Mouse (Mus musculus): Measurements from ENCODE around the gene Ddr2. TPM values are rescaled to one million over a fixed set of nuclear protein-coding genes. Genes with fewer than 3 reads are reported as not detected.

Gene Ddr2
- total RNA-seq, 1 experiment = 6.8 TPM

- in situ Hi-C loops (cut with MboI; ENCODE audit: low sequenced_read_pairs in 2 of 2, unreplicated experiment in 2 of 2) = no loop called here
- H3K36me3 ChIP-seq (ENCODE audit: control insufficient read depth, insufficient read depth, low read length, poor library complexity, severe bottlenecking) = peaks cover 6% of the 10 kb centered on the region; the same call in 1 of the 2 replicates
Measured at GRCm38 (mm10) chr1:170152552-170152951, 42.0 kb upstream of the Ddr2 start.

GRCm38 (mm10) chr1:170150870-170151269, 40.3 kb upstream of the Ddr2 start:
- no peak overlapping the region for H3K9ac ChIP-seq (ENCODE audit: insufficient read depth, low read depth, low read length, poor library complexity, severe bottlenecking)
- H3K9me3 ChIP-seq (ENCODE audit: control insufficient read depth, insufficient read depth, low read depth, low read length) = no peaks in the 10 kb centered on the region
- DNase-seq (ENCODE audit: low read depth, low spot score) = no peak
- no peak overlapping the region for H3K4me3 ChIP-seq (ENCODE audit: insufficient read depth in 1 of 2, low read depth in 1 of 2, low read length in 2 of 2, poor library complexity in 1 of 2, severe bottlenecking in 1 of 2)
- peaks cover 7% of the 10 kb centered on the region; the same call in 1 of the 2 replicates for H3K36me3 ChIP-seq (ENCODE audit: control insufficient read depth, insufficient read depth, low read length, poor library complexity, severe bottlenecking)
- H3K27ac ChIP-seq (ENCODE audit: insufficient read depth, low read depth, low read length, poor library complexity, severe bottlenecking) = no peak overlapping the region
- H3K4me1 ChIP-seq (ENCODE audit: control insufficient read depth in 2 of 2, insufficient read depth in 2 of 2, low read length in 2 of 2, poor library complexity in 1 of 2) = peaks cover 0 to 2% of the 10 kb centered on the region in 2 experiments; a peak in 1 of 4 replicates
- no peak for TF ChIP-seq ZC3H11A (IDR thresholded peaks at IDR 0.05; ENCODE audit: borderline replicate concordance, low read depth, low read length)
- TF ChIP-seq CHD2 (IDR thresholded peaks at IDR 0.05; ENCODE audit: low read depth, low read length) = no peak
- no peak for TF ChIP-seq MAFK (IDR thresholded peaks at IDR 0.05; ENCODE audit: insufficient read depth, low read depth, low read length)
- in situ Hi-C loops (cut with MboI; ENCODE audit: low sequenced_read_pairs in 2 of 2, unreplicated experiment in 2 of 2) = no loop called here

More at GRCm38 (mm10) chr1:170152552-170152951, 42.0 kb upstream of the Ddr2 start:
- TF ChIP-seq ZNF384 (IDR thresholded peaks at IDR 0.05; ENCODE audit: low read depth, low read length) (no peak), ZC3H11A (IDR thresholded peaks at IDR 0.05; ENCODE audit: borderline replicate concordance, low read depth, low read length) (no peak), CHD2 (IDR thresholded peaks at IDR 0.05; ENCODE audit: low read depth, low read length) (no peak), MAFK (IDR thresholded peaks at IDR 0.05; ENCODE audit: insufficient read depth, low read depth, low read length) (no peak)
- no peak overlapping the region for H3K27ac ChIP-seq (ENCODE audit: insufficient read depth, low read depth, low read length, poor library complexity, severe bottlenecking)
- H3K9ac ChIP-seq (ENCODE audit: insufficient read depth, low read depth, low read length, poor library complexity, severe bottlenecking) = no peak overlapping the region
- peaks cover 0 to 2% of the 10 kb centered on the region in 2 experiments; a peak in 1 of 4 replicates for H3K4me1 ChIP-seq (ENCODE audit: control insufficient read depth in 2 of 2, insufficient read depth in 2 of 2, low read length in 2 of 2, poor library complexity in 1 of 2)
- H3K9me3 ChIP-seq (ENCODE audit: control insufficient read depth, insufficient read depth, low read depth, low read length) = no peaks in the 10 kb centered on the region
- DNase-seq (ENCODE audit: low read depth, low spot score) = no peak
- H3K4me3 ChIP-seq (ENCODE audit: insufficient read depth in 1 of 2, low read depth in 1 of 2, low read length in 2 of 2, poor library complexity in 1 of 2, severe bottlenecking in 1 of 2) = no peak overlapping the region

- DNase-seq (ENCODE audit: low read depth, low spot score) = no peak
- H3K9me3 ChIP-seq (ENCODE audit: control insufficient read depth, insufficient read depth, low read depth, low read length) = no peaks in the 10 kb centered on the region
- TF ChIP-seq HCFC1 (IDR thresholded peaks at IDR 0.05; ENCODE audit: borderline replicate concordance, insufficient read depth, low read length) = no peak
- peaks cover 7% of the 10 kb centered on the region; the same call in 1 of the 2 replicates for H3K36me3 ChIP-seq (ENCODE audit: control insufficient read depth, insufficient read depth, low read length, poor library complexity, severe bottlenecking)
- H3K4me3 ChIP-seq (ENCODE audit: insufficient read depth in 1 of 2, low read depth in 1 of 2, low read length in 2 of 2, poor library complexity in 1 of 2, severe bottlenecking in 1 of 2) = no peak overlapping the region
- peaks cover 0 to 2% of the 10 kb centered on the region in 2 experiments; a peak in 1 of 4 replicates for H3K4me1 ChIP-seq (ENCODE audit: control insufficient read depth in 2 of 2, insufficient read depth in 2 of 2, low read length in 2 of 2, poor library complexity in 1 of 2)
- H3K27ac ChIP-seq (ENCODE audit: insufficient read depth, low read depth, low read length, poor library complexity, severe bottlenecking) = no peak overlapping the region
- in situ Hi-C loops (cut with MboI; ENCODE audit: low sequenced_read_pairs in 2 of 2, unreplicated experiment in 2 of 2) = loop anchor here in 1 of 2 experiments (25.0 kb wide), 2 partner anchors 187 to 612 kb away; partner anchors contain the start of genes Hsd17b7 and Nuf2
- H3K9ac ChIP-seq (ENCODE audit: insufficient read depth, low read depth, low read length, poor library complexity, severe bottlenecking) = no peak overlapping the region
Measured at GRCm38 (mm10) chr1:170149756-170150155, 39.2 kb upstream of the Ddr2 start.

- peaks cover 7% of the 10 kb centered on the region; the same call in 1 of the 2 replicates for H3K36me3 ChIP-seq (ENCODE audit: control insufficient read depth, insufficient read depth, low read length, poor library complexity, severe bottlenecking)
- in situ Hi-C loops (cut with MboI; ENCODE audit: low sequenced_read_pairs in 2 of 2, unreplicated experiment in 2 of 2) = loop anchor here in 1 of 2 experiments (25.0 kb wide), 2 partner anchors 186 to 611 kb away; partner anchors contain the start of genes Hsd17b7 and Nuf2
- H3K4me3 ChIP-seq (ENCODE audit: insufficient read depth in 1 of 2, low read depth in 1 of 2, low read length in 2 of 2, poor library complexity in 1 of 2, severe bottlenecking in 1 of 2) = no peak overlapping the region
- H3K4me1 ChIP-seq (ENCODE audit: control insufficient read depth in 2 of 2, insufficient read depth in 2 of 2, low read length in 2 of 2, poor library complexity in 1 of 2) = peaks cover 0 to 2% of the 10 kb centered on the region in 2 experiments; a peak in 1 of 4 replicates
- TF ChIP-seq CHD2 (IDR thresholded peaks at IDR 0.05; ENCODE audit: low read depth, low read length) (no peak), HCFC1 (IDR thresholded peaks at IDR 0.05; ENCODE audit: borderline replicate concordance, insufficient read depth, low read length) (no peak), MAFK (IDR thresholded peaks at IDR 0.05; ENCODE audit: insufficient read depth, low read depth, low read length) (no peak), ZNF384 (IDR thresholded peaks at IDR 0.05; ENCODE audit: low read depth, low read length) (no peak), ZC3H11A (IDR thresholded peaks at IDR 0.05; ENCODE audit: borderline replicate concordance, low read depth, low read length) (no peak)
- H3K9ac ChIP-seq (ENCODE audit: insufficient read depth, low read depth, low read length, poor library complexity, severe bottlenecking) = no peak overlapping the region
- no peak for DNase-seq (ENCODE audit: low read depth, low spot score)
- H3K27ac ChIP-seq (ENCODE audit: insufficient read depth, low read depth, low read length, poor library complexity, severe bottlenecking) = no peak overlapping the region
- H3K9me3 ChIP-seq (ENCODE audit: control insufficient read depth, insufficient read depth, low read depth, low read length) = no peaks in the 10 kb centered on the region
Measured at GRCm38 (mm10) chr1:170148536-170148935, 38.0 kb upstream of the Ddr2 start.
